Mouse (Mus musculus) MEL (cell line): Measurements from ENCODE around the gene Gpatch2. TPM values are rescaled to one million over a fixed set of nuclear protein-coding genes. Genes with fewer than 3 reads are reported as not detected.

Source experiments
- DNase-seq: peaks from one replicate; pipeline ENCODE4 v3.0.0; 2011; ENCODE audit warnings: low read depth, low spot score
- H3K27ac ChIP-seq: 2 replicates; pipeline ENCODE4 v1.5.1; 2012; ENCODE audit warnings: low read depth, mild to moderate bottlenecking, control low read depth, low read length, moderate library complexity; ENCODE audit not compliant: control insufficient read depth
- H3K27me3 ChIP-seq, 2 experiments: fragments of 150-350 bp in 1 of 2; sonication (generic) in 1 of 2; 2 replicates each; pipeline ENCODE4 v1.6.1; 2012; ENCODE audit warnings: low read length in 2 of 2, mild to moderate bottlenecking in 2 of 2, improper control_type of control experiment in 1 of 2, moderate library complexity in 1 of 2; ENCODE audit not compliant: insufficient read depth in 2 of 2, control insufficient read depth in 1 of 2
- H3K36me3 ChIP-seq, 2 experiments: 2 replicates each; pipeline ENCODE4 v1.6.1; 2012 to 2014; ENCODE audit warnings: low read length in 2 of 2, improper control_type of control experiment in 1 of 2, inconsistent platforms in 1 of 2, mild to moderate bottlenecking in 1 of 2; ENCODE audit not compliant: insufficient read depth in 2 of 2, control insufficient read depth in 1 of 2
- H3K4me1 ChIP-seq, 2 experiments: fragments of 150-350 bp in 1 of 2; sonication (generic) in 1 of 2; 2 replicates each; pipeline ENCODE4 v1.6.1; 2012; ENCODE audit warnings: low read length in 2 of 2, improper control_type of control experiment in 1 of 2, mild to moderate bottlenecking in 1 of 2; ENCODE audit not compliant: insufficient read depth in 2 of 2, control insufficient read depth in 1 of 2
- H3K4me3 ChIP-seq, 2 experiments: fragments of 150-350 bp in 1 of 2; sonication (generic) in 1 of 2; 2 replicates each; pipeline ENCODE4 v1.5.1; 2012; ENCODE audit warnings: low read depth in 2 of 2, low read length in 2 of 2, mild to moderate bottlenecking in 2 of 2, moderate library complexity in 2 of 2, control low read depth in 1 of 2, improper control_type of control experiment in 1 of 2; ENCODE audit not compliant: control insufficient read depth in 1 of 2, insufficient read depth in 1 of 2
- H3K79me2 ChIP-seq: 2 replicates; pipeline ENCODE4 v1.6.1; 2012; ENCODE audit warnings: mild to moderate bottlenecking, low read length, moderate library complexity; ENCODE audit not compliant: control insufficient read depth, poor library complexity, insufficient read depth
- H3K9ac ChIP-seq: 2 replicates; pipeline ENCODE4 v1.6.1; 2012; ENCODE audit warnings: low read depth, mild to moderate bottlenecking, control low read depth, low read length, moderate library complexity; ENCODE audit not compliant: control insufficient read depth, poor library complexity, severe bottlenecking
- H3K9me3 ChIP-seq: fragments of 150-350 bp; sonication (generic); replicated peaks from 2 replicates; pipeline ENCODE4 v1.6.1; 2012; ENCODE audit warnings: mild to moderate bottlenecking, low read length, improper control_type of control experiment, moderate library complexity; ENCODE audit not compliant: insufficient read depth
- CHD2 ChIP-seq: IDR thresholded peaks from 2 replicates; pipeline ENCODE4 v1.6.1; 2011; ENCODE audit warnings: low read length, improper control_type of control experiment
- CTCF ChIP-seq, 3 experiments: IDR thresholded peaks in 2 of 3; conservative IDR thresholded peaks in 1 of 3; 2 replicates each; pipeline ENCODE4 v1.5.1; 2011 to 2012; ENCODE audit warnings: low read length in 3 of 3, low read depth in 2 of 3, mild to moderate bottlenecking in 2 of 3, improper control_type of control experiment in 1 of 3, inconsistent platforms in 1 of 3, mixed read lengths in 1 of 3, moderate library complexity in 1 of 3; ENCODE audit not compliant: control insufficient read depth in 1 of 3, insufficient read depth in 1 of 3, poor library complexity in 1 of 3, severe bottlenecking in 1 of 3
- E2F4 ChIP-seq: IDR thresholded peaks from 2 replicates; pipeline ENCODE4 v1.6.1; 2011; ENCODE audit warnings: low read depth, low read length, improper control_type of control experiment, borderline replicate concordance
- EP300 ChIP-seq, 2 experiments: IDR thresholded peaks; 2 replicates each; pipeline ENCODE4 v1.6.1; 2011; ENCODE audit warnings: improper control_type of control experiment in 2 of 2, low read length in 2 of 2, low read depth in 1 of 2, mild to moderate bottlenecking in 1 of 2
- JUND ChIP-seq: IDR thresholded peaks from 2 replicates; pipeline ENCODE4 v1.6.1; 2011; ENCODE audit warnings: low read depth, mild to moderate bottlenecking, improper control_type of control experiment, low read length
- MAFK ChIP-seq: IDR thresholded peaks from 2 replicates; pipeline ENCODE4 v1.6.1; 2011; ENCODE audit warnings: low read depth, mild to moderate bottlenecking, low read length, improper control_type of control experiment, borderline replicate concordance
- MAX ChIP-seq: IDR thresholded peaks from 2 replicates; pipeline ENCODE4 v1.6.1; 2011; ENCODE audit warnings: low read length, improper control_type of control experiment
- MEF2A ChIP-seq: IDR thresholded peaks from 2 replicates; pipeline ENCODE4 v1.6.1; 2014; ENCODE audit warnings: low read depth, mild to moderate bottlenecking, inconsistent platforms, low read length, improper control_type of control experiment; ENCODE audit not compliant: poor library complexity, insufficient replicate concordance, severe bottlenecking; ENCODE audit errors: extremely low read depth
- MXI1 ChIP-seq: IDR thresholded peaks from 2 replicates; pipeline ENCODE4 v1.6.1; 2011; ENCODE audit warnings: mild to moderate bottlenecking, low read depth, low read length, improper control_type of control experiment
- MYC ChIP-seq: IDR thresholded peaks from 2 replicates; pipeline ENCODE4 v1.6.1; 2011; ENCODE audit warnings: low read depth, mild to moderate bottlenecking, low read length, improper control_type of control experiment, moderate library complexity
- NELFE ChIP-seq: IDR thresholded peaks from 2 replicates; pipeline ENCODE4 v1.6.1; 2011; ENCODE audit warnings: low read depth, low read length, improper control_type of control experiment
- NRF1 ChIP-seq: IDR thresholded peaks from 2 replicates; pipeline ENCODE4 v1.6.1; 2014; ENCODE audit warnings: low read depth, mild to moderate bottlenecking, inconsistent platforms, low read length, improper control_type of control experiment, moderate library complexity; ENCODE audit not compliant: poor library complexity, insufficient read depth, severe bottlenecking
- POLR2A ChIP-seq, 2 experiments: IDR thresholded peaks; 2 replicates each; pipeline ENCODE4 v1.6.1; 2011 to 2012; ENCODE audit warnings: low read length in 2 of 2, mild to moderate bottlenecking in 2 of 2, control low read depth in 1 of 2, improper control_type of control experiment in 1 of 2, low read depth in 1 of 2, moderate library complexity in 1 of 2; ENCODE audit not compliant: control insufficient read depth in 1 of 2, insufficient read depth in 1 of 2, poor library complexity in 1 of 2
- SIN3A ChIP-seq: IDR thresholded peaks from 2 replicates; pipeline ENCODE4 v1.6.1; 2012; ENCODE audit warnings: low read length, improper control_type of control experiment, inconsistent platforms
- SMC3 ChIP-seq: IDR thresholded peaks from 2 replicates; pipeline ENCODE4 v1.6.1; 2011; ENCODE audit warnings: low read depth, low read length, improper control_type of control experiment
- TAL1 ChIP-seq: IDR thresholded peaks from 2 replicates; pipeline ENCODE4 v1.6.1; 2012; ENCODE audit warnings: mild to moderate bottlenecking, inconsistent platforms, low read length, moderate library complexity, mixed read lengths
- USF1 ChIP-seq: IDR thresholded peaks from 2 replicates; pipeline ENCODE4 v1.6.1; 2014; ENCODE audit warnings: low read depth, mild to moderate bottlenecking, inconsistent platforms, low read length, improper control_type of control experiment, moderate library complexity
- ZC3H11A ChIP-seq: IDR thresholded peaks from 2 replicates; pipeline ENCODE4 v1.6.1; 2012; ENCODE audit warnings: low read depth, mild to moderate bottlenecking, inconsistent platforms, low read length, improper control_type of control experiment
- ZMIZ1 ChIP-seq: IDR thresholded peaks from 2 replicates; pipeline ENCODE4 v1.6.1; 2012; ENCODE audit warnings: low read depth, mild to moderate bottlenecking, inconsistent platforms, low read length, improper control_type of control experiment, moderate library complexity
- polyA plus RNA-seq, 2 experiments: library from polyadenylated mRNA; stranded (reverse) in 1 of 2; unstranded in 1 of 2; fragments of >175 nt in 1 of 2; fragments of >200 nt in 1 of 2; gene quantifications; 2 replicates each; pipeline versions ENCODE4 v1.2.1 to v1.2.4; 2012; ENCODE audit warnings: low replicate concordance in 2 of 2, low read depth in 1 of 2; ENCODE audit not compliant: insufficient read length in 2 of 2, insufficient read depth in 1 of 2, missing spikeins in 1 of 2
- total RNA-seq: library from RNA; depleted of rRNA; stranded (reverse); fragments of 300-350 nt; gene quantifications from 2 replicates; pipeline ENCODE4 v1.2.3, GENCODE M21; 2012

Gpatch2 gene
- total and polyA plus RNA-seq, 3 experiments, result 14.5 to 15.3 TPM; not detected in 1

GRCm38 (mm10) chr1:187232196-187232955 lies 17.1 kb downstream of the Gpatch2 start:
- H3K27ac ChIP-seq, result no peak overlapping the region
- peaks cover 5 to 7% of the 10 kb centered on the region in 2 experiments for H3K36me3 ChIP-seq

GRCm38 (mm10) chr1:187232996-187233615 lies 17.8 kb downstream of the Gpatch2 start:
- H3K36me3 ChIP-seq, result peaks cover 5% of the 10 kb centered on the region in 2 experiments
- peaks cover 2% of the 10 kb centered on the region; the same call in 1 of the 2 replicates for H3K79me2 ChIP-seq
- H3K27me3 ChIP-seq, result no peaks in the 10 kb centered on the region
- TF ChIP-seq TAL1 (no peak), MAFK (no peak), MAX (no peak), NRF1 (no peak), MYC (no peak), E2F4 (no peak), MXI1 (no peak), ZC3H11A (no peak), SIN3A (no peak), ZMIZ1 (no peak), EP300 (IDR thresholded peaks at IDR 0.05; ENCODE audit: low read depth in 1 of 2, low read length in 2 of 2) (no peak), CTCF (IDR thresholded peaks at IDR 0.05 in 2 of 3, conservative IDR thresholded peaks at IDR 0.05 in 1 of 3; ENCODE audit: control insufficient read depth in 1 of 3, insufficient read depth in 1 of 3, low read depth in 2 of 3, low read length in 3 of 3, poor library complexity in 1 of 3, severe bottlenecking in 1 of 3) (no peak)
- H3K4me1 ChIP-seq, result no peaks in the 10 kb centered on the region
- DNase-seq, result no peak
- no peak overlapping the region for H3K4me3 ChIP-seq
- no peak overlapping the region for H3K27ac ChIP-seq
- no peaks in the 10 kb centered on the region for H3K9me3 ChIP-seq
- no peak overlapping the region for H3K9ac ChIP-seq

More at GRCm38 (mm10) chr1:187232196-187232955, 17.1 kb downstream of the Gpatch2 start:
- Histone ChIP-seq H3K9me3 (no peaks in the 10 kb centered on the region), H3K27me3 (no peaks in the 10 kb centered on the region), H3K4me3 (no peak overlapping the region), H3K9ac (no peak overlapping the region), H3K4me1 (no peaks in the 10 kb centered on the region), H3K79me2 (peaks cover 6% of the 10 kb centered on the region; the same call in 1 of the 2 replicates)
- no peak for TF ChIP-seq MEF2A
- TF ChIP-seq CHD2, result no peak
- TF ChIP-seq NELFE, result no peak
- no peak for TF ChIP-seq EP300 (IDR thresholded peaks at IDR 0.05; ENCODE audit: low read depth in 1 of 2, low read length in 2 of 2)
- no peak for TF ChIP-seq SMC3
- no peak for TF ChIP-seq USF1
- no peak for TF ChIP-seq POLR2A (IDR thresholded peaks at IDR 0.05; ENCODE audit: control insufficient read depth in 1 of 2, insufficient read depth in 1 of 2, low read depth in 1 of 2, low read length in 2 of 2, poor library complexity in 1 of 2)
- no peak for TF ChIP-seq CTCF (IDR thresholded peaks at IDR 0.05 in 2 of 3, conservative IDR thresholded peaks at IDR 0.05 in 1 of 3; ENCODE audit: control insufficient read depth in 1 of 3, insufficient read depth in 1 of 3, low read depth in 2 of 3, low read length in 3 of 3, poor library complexity in 1 of 3, severe bottlenecking in 1 of 3)
- no peak for TF ChIP-seq ZC3H11A
- TF ChIP-seq JUND, result no peak
- DNase-seq, result no peak
